Mouse (Mus musculus): Measurements from ENCODE around the gene Gm10134. TPM values are rescaled to one million over a fixed set of nuclear protein-coding genes. Genes with fewer than 3 reads are reported as not detected.
A peak's percentile ranks its signal among the peaks of the same experiment; 100 is the strongest.
"Not testable (repeated sequence)": the region's sequence is repeated elsewhere in the genome, so short reads cannot be mapped to it uniquely, and the experiment has no call there.

Gene Gm10134
- polyA plus RNA-seq, 1 experiment: not detected

DNA sequence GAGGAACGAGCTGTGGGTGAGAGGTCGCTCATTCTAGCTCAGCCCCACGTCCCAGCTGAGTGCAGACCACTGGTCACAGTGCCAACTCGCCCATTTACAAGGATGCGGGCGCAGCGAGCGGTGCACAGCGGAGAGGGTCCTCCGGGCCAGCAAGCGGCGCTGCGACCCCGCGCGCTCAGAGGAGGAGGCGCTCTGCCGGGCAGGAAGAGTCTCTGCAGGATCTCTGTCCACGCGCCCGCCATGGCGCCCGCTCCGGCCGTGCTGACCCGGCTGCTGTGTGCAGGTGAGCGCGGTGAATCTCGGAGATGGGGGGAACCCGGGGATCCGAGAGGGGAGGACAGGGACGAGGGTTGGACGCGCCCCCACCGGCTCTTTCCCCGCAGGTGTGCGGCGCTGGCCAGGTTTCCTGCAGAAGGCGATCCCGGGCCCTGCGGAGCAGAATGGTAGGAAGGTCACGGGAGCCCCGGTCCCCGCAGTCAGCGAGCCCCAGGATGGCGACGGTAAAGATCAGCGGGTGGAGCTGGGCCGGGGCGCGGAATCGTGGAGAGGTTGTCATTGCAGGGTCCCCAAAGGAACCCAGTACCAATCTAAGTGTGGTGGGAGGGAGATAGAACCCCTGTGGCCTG, 37.9 kb upstream of the Gm10134 start, which contains the start of gene Mrps2:
Gene Mrps2 (plus strand): TSS at position 207 of the 626 bp plus-strand sequence.
- peaks cover 25% of the 10 kb centered on the region for H3K79me2 ChIP-seq (ENCODE audit: control insufficient read depth, insufficient read depth)
- TF ChIP-seq CEBPB (IDR thresholded peaks at IDR 0.05; ENCODE audit: low read depth): no peak
- no peak for TF ChIP-seq MYOD1 (IDR thresholded peaks at IDR 0.05; ENCODE audit: control insufficient read depth, insufficient read length, low read depth)
- no peak for TF ChIP-seq FOSL1 (IDR thresholded peaks at IDR 0.05; ENCODE audit: insufficient read depth, low read length, poor library complexity, severe bottlenecking)
- TF ChIP-seq USF1 (IDR thresholded peaks at IDR 0.05; ENCODE audit: low read depth): no peak
- TF ChIP-seq MYOG (IDR thresholded peaks at IDR 0.05; ENCODE audit: control insufficient read depth, extremely low read depth, insufficient read length): no peak
- TF ChIP-seq MAX (IDR thresholded peaks at IDR 0.05): peak; percentile 85
- TF ChIP-seq CTCF (IDR thresholded peaks at IDR 0.05; ENCODE audit: control insufficient read depth, insufficient read depth, insufficient read length): peak; percentile 99
- H3K79me3 ChIP-seq (ENCODE audit: low read depth): peaks cover 20% of the 10 kb centered on the region
- H3K4me3 ChIP-seq (ENCODE audit: insufficient read depth, poor library complexity, severe bottlenecking): peak within 1 kb of the TSS; percentile 92
- H3K27me3 ChIP-seq (ENCODE audit: control insufficient read depth, insufficient read depth, insufficient read length): peaks cover 13% of the 10 kb centered on the region
- peak within 1 kb of the TSS; percentile 89 for H3ac ChIP-seq (ENCODE audit: control insufficient read depth, insufficient read length, low read depth)
- peaks cover 23% of the 10 kb centered on the region for H3K36me3 ChIP-seq (ENCODE audit: control insufficient read depth, insufficient read depth)

DNA sequence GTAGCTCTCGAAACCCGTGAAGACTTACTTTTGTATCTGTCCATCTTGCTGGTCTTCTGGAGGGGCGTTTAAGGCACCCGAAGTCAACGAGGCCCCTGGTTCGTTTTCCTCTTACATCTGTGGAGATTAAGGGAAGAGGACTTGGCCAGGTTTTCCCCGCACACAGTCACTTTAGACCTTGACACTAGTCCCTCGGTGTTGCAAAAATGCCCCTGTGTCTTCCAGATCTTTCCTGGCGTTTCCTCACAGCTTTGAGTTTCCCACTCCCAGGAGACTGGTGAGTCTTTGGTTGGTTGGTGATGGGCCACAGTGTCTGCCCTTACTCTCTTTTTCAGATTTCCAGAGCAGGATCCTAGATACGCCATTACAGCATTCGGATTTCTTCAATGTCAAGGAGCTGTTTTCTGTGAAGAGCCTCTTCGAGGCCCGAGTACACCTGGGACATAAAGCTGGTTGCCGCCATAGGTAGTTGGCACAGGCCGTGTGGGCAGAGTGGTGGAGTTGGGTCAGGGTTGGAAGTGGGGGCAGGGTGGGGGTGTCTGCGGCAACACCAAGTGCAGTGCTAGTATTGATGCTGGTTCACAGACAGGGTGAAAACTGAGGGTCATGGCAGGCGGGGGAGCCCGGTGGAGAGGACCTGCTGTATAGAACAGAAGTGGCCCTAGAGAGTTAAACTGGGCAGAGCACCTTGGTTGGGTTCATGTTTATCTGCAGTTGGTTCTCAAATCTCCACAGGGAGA, 37.2 kb upstream of the Gm10134 start:
- Histone ChIP-seq H3K36me3 (ENCODE audit: control insufficient read depth, insufficient read depth) (peaks cover 23% of the 10 kb centered on the region), H3K4me3 (ENCODE audit: insufficient read depth, poor library complexity, severe bottlenecking) (peak overlapping the region; percentile 92), H3K79me3 (ENCODE audit: low read depth) (peaks cover 20% of the 10 kb centered on the region), H3K79me2 (ENCODE audit: control insufficient read depth, insufficient read depth) (peaks cover 25% of the 10 kb centered on the region), H3ac (ENCODE audit: control insufficient read depth, insufficient read length, low read depth) (peak overlapping the region; percentile 89), H3K27me3 (ENCODE audit: control insufficient read depth, insufficient read depth, insufficient read length) (peaks cover 13% of the 10 kb centered on the region)
- TF ChIP-seq MAX (IDR thresholded peaks at IDR 0.05): no peak

DNA sequence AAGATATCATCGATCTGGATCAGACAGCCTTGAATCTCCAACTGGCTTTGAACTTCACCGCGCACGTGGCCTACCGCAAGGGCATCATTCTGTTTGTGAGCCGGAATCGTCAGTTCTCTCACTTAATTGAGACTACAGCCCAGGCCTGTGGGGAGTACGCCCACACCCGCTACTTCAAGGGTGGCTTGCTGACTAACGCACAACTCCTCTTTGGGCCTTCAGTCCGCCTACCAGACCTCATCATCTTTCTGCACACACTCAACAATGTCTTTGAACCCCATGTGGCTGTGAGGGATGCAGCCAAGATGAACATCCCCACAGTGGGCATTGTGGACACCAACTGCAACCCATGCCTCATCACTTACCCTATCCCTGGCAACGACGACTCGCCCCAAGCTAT, 36.4 kb upstream of the Gm10134 start:
- Histone ChIP-seq H3K79me2 (ENCODE audit: control insufficient read depth, insufficient read depth) (peaks cover 25% of the 10 kb centered on the region), H3K36me3 (ENCODE audit: control insufficient read depth, insufficient read depth) (peaks cover 23% of the 10 kb centered on the region), H3K79me3 (ENCODE audit: low read depth) (peaks cover 20% of the 10 kb centered on the region), H3ac (ENCODE audit: control insufficient read depth, insufficient read length, low read depth) (no peak overlapping the region), H3K27me3 (ENCODE audit: control insufficient read depth, insufficient read depth, insufficient read length) (peaks cover 12% of the 10 kb centered on the region), H3K4me3 (ENCODE audit: insufficient read depth, poor library complexity, severe bottlenecking) (no peak overlapping the region)
- TF ChIP-seq MYOG (IDR thresholded peaks at IDR 0.05; ENCODE audit: control insufficient read depth, extremely low read depth, insufficient read length): no peak
- TF ChIP-seq MYOD1 (IDR thresholded peaks at IDR 0.05; ENCODE audit: control insufficient read depth, insufficient read length, low read depth): no peak
- TF ChIP-seq CTCF (IDR thresholded peaks at IDR 0.05; ENCODE audit: control insufficient read depth, insufficient read depth, insufficient read length): no peak
- no peak for TF ChIP-seq USF1 (IDR thresholded peaks at IDR 0.05; ENCODE audit: low read depth)
- no peak for TF ChIP-seq FOSL1 (IDR thresholded peaks at IDR 0.05; ENCODE audit: insufficient read depth, low read length, poor library complexity, severe bottlenecking)
- TF ChIP-seq CEBPB (IDR thresholded peaks at IDR 0.05; ENCODE audit: low read depth): no peak
- TF ChIP-seq MAX (IDR thresholded peaks at IDR 0.05): no peak

DNA sequence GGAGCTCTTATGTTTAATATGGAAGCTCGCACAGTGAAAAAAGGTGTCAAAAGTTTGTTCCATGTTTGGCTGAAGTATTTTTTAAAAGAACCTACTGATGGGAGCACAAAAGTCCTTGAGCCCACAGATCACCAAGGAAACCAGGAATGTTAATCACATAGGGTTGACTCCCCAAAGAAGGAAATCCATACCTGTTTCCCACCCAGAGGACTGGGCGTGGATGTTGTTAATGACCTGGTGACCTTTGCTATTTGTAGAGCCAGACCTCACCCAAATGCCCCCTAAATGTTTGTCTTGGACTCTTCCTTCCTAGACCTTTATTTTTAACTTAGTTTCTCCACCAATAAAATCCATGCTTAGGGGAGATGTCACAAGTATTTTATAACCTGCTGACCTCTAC, 35.3 kb upstream of the Gm10134 start:
- H3K4me3 ChIP-seq (ENCODE audit: insufficient read depth, poor library complexity, severe bottlenecking): no peak overlapping the region
- no peak overlapping the region for H3ac ChIP-seq (ENCODE audit: control insufficient read depth, insufficient read length, low read depth)
- TF ChIP-seq USF1 (IDR thresholded peaks at IDR 0.05; ENCODE audit: low read depth): no peak
- TF ChIP-seq CEBPB (IDR thresholded peaks at IDR 0.05; ENCODE audit: low read depth): no peak
- TF ChIP-seq CTCF (IDR thresholded peaks at IDR 0.05; ENCODE audit: control insufficient read depth, insufficient read depth, insufficient read length): no peak
- TF ChIP-seq MYOD1 (IDR thresholded peaks at IDR 0.05; ENCODE audit: control insufficient read depth, insufficient read length, low read depth): no peak
- no peak for TF ChIP-seq FOSL1 (IDR thresholded peaks at IDR 0.05; ENCODE audit: insufficient read depth, low read length, poor library complexity, severe bottlenecking)
- no peak for TF ChIP-seq MAX (IDR thresholded peaks at IDR 0.05)
- TF ChIP-seq MYOG (IDR thresholded peaks at IDR 0.05; ENCODE audit: control insufficient read depth, extremely low read depth, insufficient read length): no peak

DNA sequence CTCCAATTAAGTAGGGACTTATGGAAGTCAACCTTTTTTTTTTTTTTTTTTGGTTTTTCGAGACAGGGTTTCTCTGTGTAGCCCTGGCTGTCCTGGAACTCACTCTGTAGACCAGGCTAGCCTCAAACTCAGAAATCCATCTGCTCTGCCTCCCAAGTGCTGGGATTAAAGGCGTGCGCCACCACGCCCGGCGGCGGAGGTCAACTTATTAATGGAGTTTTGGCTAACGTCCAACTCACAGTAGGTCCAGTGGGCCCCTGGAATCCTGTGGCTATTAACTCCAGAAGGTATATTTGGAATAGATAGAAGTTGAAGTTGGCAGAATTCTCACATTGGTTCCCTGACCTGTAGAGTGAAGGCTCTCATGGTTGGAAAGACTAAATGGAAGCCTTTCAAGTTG, 33.9 kb upstream of the Gm10134 start:
- Histone ChIP-seq H3K36me3 (ENCODE audit: control insufficient read depth, insufficient read depth) (peaks cover 23% of the 10 kb centered on the region), H3K79me2 (ENCODE audit: control insufficient read depth, insufficient read depth) (peaks cover 25% of the 10 kb centered on the region), H3K79me3 (ENCODE audit: low read depth) (peaks cover 20% of the 10 kb centered on the region)
- H3K4me3 ChIP-seq (ENCODE audit: insufficient read depth, poor library complexity, severe bottlenecking); H3ac ChIP-seq (ENCODE audit: control insufficient read depth, insufficient read length, low read depth); H3K27me3 ChIP-seq (ENCODE audit: control insufficient read depth, insufficient read depth, insufficient read length): not testable (repeated sequence)

More for the DNA sequence above, 35.3 kb upstream of the Gm10134 start:
- peaks cover 23% of the 10 kb centered on the region for H3K36me3 ChIP-seq (ENCODE audit: control insufficient read depth, insufficient read depth)
- H3K79me3 ChIP-seq (ENCODE audit: low read depth): peaks cover 20% of the 10 kb centered on the region
- peaks cover 25% of the 10 kb centered on the region for H3K79me2 ChIP-seq (ENCODE audit: control insufficient read depth, insufficient read depth)
- H3K27me3 ChIP-seq (ENCODE audit: control insufficient read depth, insufficient read depth, insufficient read length): peaks cover 3% of the 10 kb centered on the region

DNA sequence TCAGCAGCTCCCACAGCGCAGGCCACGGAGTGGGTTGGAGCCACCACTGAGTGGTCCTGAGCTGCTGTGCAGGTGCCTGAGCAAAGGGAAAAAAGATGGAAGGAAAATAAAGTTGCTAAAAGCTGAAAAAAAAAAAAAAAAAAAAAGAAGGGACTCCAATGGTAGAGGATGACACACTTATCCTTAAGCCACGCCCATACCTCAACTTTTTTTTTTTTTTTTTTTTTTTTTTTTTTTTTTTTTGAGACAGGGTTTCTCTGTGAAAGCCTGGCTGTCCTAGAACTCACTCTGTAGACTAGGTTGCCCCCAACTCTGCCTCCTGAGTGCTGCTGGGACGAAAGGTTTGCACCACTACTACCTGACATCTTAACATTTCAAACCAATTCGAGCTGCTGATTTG, 27.9 kb upstream of the Gm10134 start:
- not testable (repeated sequence) for H3K79me2 ChIP-seq (ENCODE audit: control insufficient read depth, insufficient read depth); H3ac ChIP-seq (ENCODE audit: control insufficient read depth, insufficient read length, low read depth)

More for the DNA sequence above, 27.9 kb upstream of the Gm10134 start:
- H3K4me3 ChIP-seq (ENCODE audit: insufficient read depth, poor library complexity, severe bottlenecking); H3K36me3 ChIP-seq (ENCODE audit: control insufficient read depth, insufficient read depth); H3K79me3 ChIP-seq (ENCODE audit: low read depth): not testable (repeated sequence)
- peaks cover 13% of the 10 kb centered on the region for H3K27me3 ChIP-seq (ENCODE audit: control insufficient read depth, insufficient read depth, insufficient read length)

All from C2C12 (cell line).